Mouse (Mus musculus) ES-Bruce4 (cell line): ENCODE results near the gene Cflar.

ENCODE experiments used
- CTCF ChIP-seq: IDR thresholded peaks from one replicate; pipeline ENCODE4 v1.8.1; 2011; ENCODE audit warnings: low read depth, low read length
- EP300 ChIP-seq: IDR thresholded peaks from 2 replicates; pipeline ENCODE4 v1.6.1; 2011; ENCODE audit warnings: low read depth, low read length; ENCODE audit not compliant: insufficient read depth
- POLR2A ChIP-seq: IDR thresholded peaks from one replicate; pipeline ENCODE4 v1.8.1; 2011; ENCODE audit warnings: low read length; ENCODE audit not compliant: insufficient read depth

- no peak for TF ChIP-seq POLR2A
- no peak for TF ChIP-seq CTCF
- no peak for TF ChIP-seq EP300
Measured at GRCm38 (mm10) chr1:58699988-58700387, 11.3 kb upstream of the Cflar start.
